Mouse (Mus musculus) embryonic facial prominence, embryonic 10.5 days (tissue): ENCODE measurements around the gene Slain1. TPM values are rescaled to one million over a fixed set of nuclear protein-coding genes. Genes with fewer than 3 reads are reported as not detected.
"Not testable (repeated sequence)": the region's sequence is repeated elsewhere in the genome, so short reads cannot be mapped to it uniquely, and the experiment has no call there.

Experiments
- DNase-seq: peaks from one replicate; pipeline ENCODE4 v3.0.0-alpha.2; 2017; ENCODE audit warnings: low spot score
- H3K27ac ChIP-seq: fragments of 300-500 bp; sonication (generic); replicated peaks from 2 replicates; pipeline ENCODE4 v1.5.1; 2016; ENCODE audit warnings: mild to moderate bottlenecking
- H3K27me3 ChIP-seq: fragments of 300-500 bp; sonication (generic); replicated peaks from 2 replicates; pipeline ENCODE4 v1.6.1; 2016; ENCODE audit warnings: low read depth, mild to moderate bottlenecking; ENCODE audit not compliant: poor library complexity, severe bottlenecking
- H3K36me3 ChIP-seq: fragments of 300-500 bp; sonication (generic); replicated peaks from 2 replicates; pipeline ENCODE4 v1.6.1; 2016; ENCODE audit warnings: mild to moderate bottlenecking, moderate library complexity
- H3K4me1 ChIP-seq: fragments of 300-500 bp; sonication (generic); 2 replicates; pipeline ENCODE4 v1.6.1; 2016
- H3K4me3 ChIP-seq: fragments of 300-500 bp; sonication (generic); 2 replicates; pipeline ENCODE4 v1.5.1; 2016; ENCODE audit warnings: mild to moderate bottlenecking, moderate library complexity
- H3K9me3 ChIP-seq: fragments of 300-500 bp; sonication (generic); 2 replicates; pipeline ENCODE4 v1.6.1; 2016; ENCODE audit warnings: mild to moderate bottlenecking
- WGBS: fragments of 180-500 bp; shearing (Covaris S2); methylation state at CpG from one replicate; pipeline ENCODE4 v1.1.7; 2016; 5-methylcytosine and 5-hydroxymethylcytosine counted together
- microRNA-seq: library from miRNA; unstranded; fragments of <30 nt; microRNA quantifications from one replicate; pipeline ENCODE4, GENCODE M21; 2017
- polyA plus RNA-seq: library from polyadenylated mRNA; unstranded; fragments of >200 nt; fragmentation: Nextera tagmentation; extraction: Ambion mirVana; gene quantifications from 2 replicates; pipeline ENCODE4 v1.2.1, GENCODE M21; 2016

Slain1 gene
- polyA plus RNA-seq, 1 experiment from 2014 or later: 3.9 TPM

- 77% methylated on average over 1 of the region's 1 CpGs for WGBS
These were observed 82.6 kb downstream of the Slain1 start for GRCm38 (mm10) chr14:103732626-103733025.

GRCm38 (mm10) chr14:103741216-103741615 lies 91.2 kb downstream of the Slain1 start:
- no peaks in the 10 kb centered on the region for H3K36me3 ChIP-seq
- H3K4me1 ChIP-seq: no peaks in the 10 kb centered on the region
- 87% methylated on average over 7 of the region's 7 CpGs for WGBS
- H3K9me3 ChIP-seq: no peaks in the 10 kb centered on the region
- no peak overlapping the region for H3K4me3 ChIP-seq
- no peaks in the 10 kb centered on the region for H3K27me3 ChIP-seq
- H3K27ac ChIP-seq: no peak overlapping the region
- no peak for DNase-seq

More at GRCm38 (mm10) chr14:103732626-103733025, 82.6 kb downstream of the Slain1 start:
- Histone ChIP-seq H3K4me3 (no peak overlapping the region), H3K27ac (no peak overlapping the region), H3K27me3 (no peaks in the 10 kb centered on the region), H3K4me1 (peaks cover 15% of the 10 kb centered on the region), H3K9me3 (no peaks in the 10 kb centered on the region), H3K36me3 (no peaks in the 10 kb centered on the region)
- DNase-seq: no peak

GRCm38 (mm10) chr14:103742150-103742549 lies 92.1 kb downstream of the Slain1 start:
- Histone ChIP-seq H3K9me3 (no peaks in the 10 kb centered on the region), H3K27me3 (no peaks in the 10 kb centered on the region), H3K4me1 (no peaks in the 10 kb centered on the region), H3K27ac (no peak overlapping the region), H3K36me3 (no peaks in the 10 kb centered on the region), H3K4me3 (no peak overlapping the region)
- DNase-seq: no peak
- WGBS: 87% methylated on average over 8 of the region's 8 CpGs

GRCm38 (mm10) chr14:103747345-103747744 lies 97.3 kb downstream of the Slain1 start:
- Histone ChIP-seq H3K4me3 (no peak overlapping the region), H3K4me1 (peaks cover 3% of the 10 kb centered on the region; the same call in 1 of the 2 replicates), H3K27me3 (no peaks in the 10 kb centered on the region), H3K36me3 (no peaks in the 10 kb centered on the region), H3K27ac (no peak overlapping the region), H3K9me3 (no peaks in the 10 kb centered on the region)
- 60% methylated on average over 6 of the region's 6 CpGs for WGBS
- DNase-seq: no peak

DNA sequence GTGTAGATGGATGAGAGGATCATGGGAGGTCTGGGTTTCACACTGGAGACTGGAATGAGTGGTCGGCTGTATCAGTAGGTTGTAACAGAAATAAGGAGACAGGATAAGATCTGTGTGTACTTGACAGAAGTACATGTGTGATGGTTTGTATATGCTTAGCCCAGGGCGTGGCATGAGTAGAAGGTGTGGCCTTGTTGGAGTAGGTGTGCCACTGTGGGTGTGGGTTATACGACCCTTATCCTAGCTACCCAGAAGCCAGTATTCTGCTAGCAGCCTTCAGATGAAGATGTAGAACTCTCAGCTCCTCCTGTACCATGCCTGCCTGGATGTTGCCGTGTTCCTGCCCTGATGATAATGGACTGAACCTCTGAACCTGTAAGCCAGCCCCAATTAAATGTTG lies 100.6 kb downstream of the Slain1 start:
- H3K36me3 ChIP-seq: not testable (repeated sequence)

GRCm38 (mm10) chr14:103751384-103751783 lies 101.4 kb downstream of the Slain1 start:
- no peaks in the 10 kb centered on the region for H3K9me3 ChIP-seq
- no peak for DNase-seq
- peaks cover 3% of the 10 kb centered on the region; the same call in 1 of the 2 replicates for H3K4me1 ChIP-seq
- no peak overlapping the region for H3K27ac ChIP-seq
- no peaks in the 10 kb centered on the region for H3K27me3 ChIP-seq
- H3K36me3 ChIP-seq: no peaks in the 10 kb centered on the region
- H3K4me3 ChIP-seq: no peak overlapping the region

More for the DNA sequence above, 100.6 kb downstream of the Slain1 start:
- H3K27ac ChIP-seq, H3K4me3 ChIP-seq, H3K27me3 ChIP-seq, H3K4me1 ChIP-seq, DNase-seq, H3K9me3 ChIP-seq: not testable (repeated sequence)
- 90% methylated on average over 4 of the region's 4 CpGs for WGBS

DNA sequence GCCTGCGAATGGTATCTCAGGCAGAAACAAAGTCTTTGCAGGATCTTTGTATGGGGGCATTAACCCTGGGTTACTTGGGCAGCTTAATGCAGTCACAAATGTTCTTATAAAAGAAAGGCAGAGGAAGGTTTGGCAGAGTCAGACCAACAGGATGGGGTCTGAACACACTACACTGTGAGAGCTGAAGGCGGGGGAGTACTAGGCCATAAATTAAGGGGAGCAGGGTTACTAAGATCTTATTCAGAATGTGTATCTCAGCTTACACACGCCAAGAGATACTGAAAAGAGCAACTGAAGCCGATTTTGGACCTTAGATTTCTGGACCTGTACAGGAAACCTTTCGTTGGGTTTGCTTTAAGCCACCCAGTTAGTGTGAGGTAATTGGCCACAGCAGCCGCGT lies 102.7 kb downstream of the Slain1 start:
- Histone ChIP-seq H3K27ac (no peak overlapping the region), H3K4me3 (no peak overlapping the region), H3K9me3 (no peaks in the 10 kb centered on the region), H3K27me3 (no peaks in the 10 kb centered on the region), H3K36me3 (no peaks in the 10 kb centered on the region), H3K4me1 (peaks cover 3% of the 10 kb centered on the region; the same call in 1 of the 2 replicates)
- DNase-seq: no peak
- WGBS: 88% methylated on average over 7 of the region's 7 CpGs

- Histone ChIP-seq H3K4me3 (no peak overlapping the region), H3K9me3 (no peaks in the 10 kb centered on the region), H3K27ac (no peak overlapping the region), H3K4me1 (peaks cover 6% of the 10 kb centered on the region; the same call in 1 of the 2 replicates), H3K36me3 (no peaks in the 10 kb centered on the region), H3K27me3 (no peaks in the 10 kb centered on the region)
- WGBS: 77% methylated on average over 7 of the region's 7 CpGs
- DNase-seq: no peak
These were observed 104.0 kb downstream of the Slain1 start for GRCm38 (mm10) chr14:103754041-103754440.

- Histone ChIP-seq H3K4me1 (0 out of 2 replicates have a peak, but pooled peaks cover 2% of the 10 kb centered on the region), H3K27me3 (no peaks in the 10 kb centered on the region), H3K9me3 (no peaks in the 10 kb centered on the region), H3K27ac (no peak overlapping the region), H3K36me3 (no peaks in the 10 kb centered on the region), H3K4me3 (no peak overlapping the region)
- no peak for DNase-seq
- 91% methylated on average over 9 of the region's 9 CpGs for WGBS
These were observed 104.4 kb downstream of the Slain1 start for GRCm38 (mm10) chr14:103754465-103754864.

Small RNAs within 50 kb of the gene (microRNA-seq; reads per million reads assigned to microRNA genes)
- gene Gm22877: not detected

Other genes with a start within 250 kb of the Slain1 start
- 0.10 and 0.14 TPM in 2 replicates for gene Scel, start 136.9 kb upstream of the Slain1 start, polyA plus RNA-seq
- 21.1 and 34.5 TPM in 2 replicates for gene Ednrb, start 194.2 kb downstream of the Slain1 start, polyA plus RNA-seq